Mouse (Mus musculus): ENCODE data around the gene Gtf3a. TPM values are rescaled to one million over a fixed set of nuclear protein-coding genes. Genes with fewer than 3 reads are reported as not detected.

Gene Gtf3a
- polyA plus RNA-seq, 1 experiment from 2014 or later = 77.0 TPM

DNA sequence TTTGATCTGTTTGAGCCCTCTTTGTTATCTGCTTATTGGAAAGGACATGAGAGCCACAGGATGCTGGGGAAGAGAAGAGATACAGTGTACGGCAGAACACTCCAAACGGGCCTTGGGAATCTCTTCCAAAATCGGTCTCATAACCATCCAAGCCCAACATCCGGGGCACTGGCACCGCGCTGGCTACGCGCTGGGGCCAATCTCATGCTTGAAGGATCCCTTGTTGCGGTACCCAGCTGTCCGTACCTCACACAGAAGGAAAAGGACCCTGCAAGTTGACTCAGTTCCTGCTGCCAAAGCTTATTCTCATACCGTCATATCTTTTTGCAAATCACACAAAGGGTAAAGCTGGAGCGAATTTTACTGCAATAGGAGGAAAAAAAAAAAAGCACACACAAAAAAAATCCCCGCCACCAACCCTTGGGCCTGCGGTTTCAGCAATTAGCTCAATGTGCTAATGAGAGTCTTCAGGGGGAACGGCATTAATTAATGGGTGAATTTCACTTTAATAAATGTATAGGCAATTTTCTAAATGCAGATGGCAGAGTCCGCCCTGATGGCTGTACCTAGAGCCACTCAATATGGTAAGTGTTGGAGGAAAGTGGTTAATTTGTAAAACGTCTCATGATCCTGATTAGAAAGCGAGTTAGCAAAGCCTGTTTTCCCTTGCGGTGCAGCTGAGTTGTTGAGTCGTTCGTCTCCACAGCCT, 37.4 kb downstream of the Gtf3a start:
- H3K4me2 ChIP-seq = no peak overlapping the region
- H3K4me3 ChIP-seq (replicated peaks) = no peak overlapping the region
- H3K9ac ChIP-seq = no peak overlapping the region
- H3K4me1 ChIP-seq (replicated peaks) = no peaks in the 10 kb centered on the region
- 57% methylated on average over 21 of the region's 21 CpGs for WGBS (ENCODE audit: insufficient replicate concordance)
- DNase-seq = no peak
- peaks cover 12% of the 10 kb centered on the region for H3K27me3 ChIP-seq
- ATAC-seq (ENCODE audit: low read depth) = no peak
- H3K27ac ChIP-seq = no peak overlapping the region
- H3K9me3 ChIP-seq (replicated peaks) = no peaks in the 10 kb centered on the region
- H3K36me3 ChIP-seq = no peaks in the 10 kb centered on the region

DNA sequence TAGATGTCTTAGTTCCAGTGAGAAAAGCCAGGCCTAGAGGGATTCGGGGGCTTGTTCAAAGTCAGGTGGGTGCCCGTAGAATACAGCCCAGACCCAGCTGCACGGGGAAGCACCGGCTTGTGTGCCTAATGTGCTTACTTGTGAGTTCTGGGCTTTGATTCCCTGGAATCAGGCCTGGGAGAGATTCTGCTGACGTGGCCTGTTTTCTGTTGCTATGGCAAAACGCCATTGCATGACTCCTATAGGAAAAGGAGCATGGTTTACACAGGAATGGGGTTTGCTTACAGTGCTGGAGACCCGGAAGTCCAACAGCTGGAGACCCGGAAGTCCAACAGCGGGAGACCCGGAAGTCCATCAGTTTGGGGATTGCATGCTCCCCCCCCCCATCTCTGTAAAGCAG, 39.1 kb downstream of the Gtf3a start:
- H3K27ac ChIP-seq = no peak overlapping the region
- H3K9me3 ChIP-seq (replicated peaks) = no peaks in the 10 kb centered on the region
- H3K4me1 ChIP-seq (replicated peaks) = no peaks in the 10 kb centered on the region
- peaks cover 12% of the 10 kb centered on the region for H3K27me3 ChIP-seq
- ATAC-seq (ENCODE audit: low read depth) (no peak), DNase-seq (no peak)
- 80% methylated on average over 10 of the region's 10 CpGs for whole genome bisulfite sequencing (ENCODE audit: insufficient replicate concordance)
- no peaks in the 10 kb centered on the region for H3K36me3 ChIP-seq
- no peak overlapping the region for H3K9ac ChIP-seq
- H3K4me2 ChIP-seq = no peak overlapping the region
- no peak overlapping the region for H3K4me3 ChIP-seq (replicated peaks)

DNA sequence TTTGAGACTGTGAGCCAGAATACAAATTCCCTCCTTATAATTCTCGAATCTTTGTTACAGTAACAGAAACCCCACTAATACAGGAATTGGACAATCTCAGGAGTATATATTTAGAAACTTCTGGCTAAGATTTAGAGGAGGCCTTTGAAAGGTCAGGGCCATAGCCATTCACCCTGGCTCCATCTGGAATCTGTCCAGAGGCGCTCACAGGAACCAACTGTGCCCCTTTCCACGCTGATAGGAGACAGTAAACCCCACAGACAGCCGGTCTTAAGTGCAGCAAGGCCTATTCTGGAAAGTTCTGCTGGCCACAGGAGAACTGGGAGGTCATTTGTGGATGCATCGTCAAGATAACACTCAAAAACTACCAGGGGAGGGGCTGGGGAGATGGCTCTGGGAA, 40.6 kb downstream of the Gtf3a start:
- Histone ChIP-seq H3K27me3 (peaks cover 12% of the 10 kb centered on the region), H3K4me2 (no peak overlapping the region), H3K36me3 (no peaks in the 10 kb centered on the region), H3K27ac (no peak overlapping the region), H3K9me3 (replicated peaks) (no peaks in the 10 kb centered on the region), H3K9ac (no peak overlapping the region), H3K4me1 (replicated peaks) (no peaks in the 10 kb centered on the region), H3K4me3 (replicated peaks) (no peak overlapping the region)
- no peak for DNase-seq
- 49% methylated on average over 5 of the region's 5 CpGs for WGBS (ENCODE audit: insufficient replicate concordance)
- no peak for ATAC-seq (ENCODE audit: low read depth)

DNA sequence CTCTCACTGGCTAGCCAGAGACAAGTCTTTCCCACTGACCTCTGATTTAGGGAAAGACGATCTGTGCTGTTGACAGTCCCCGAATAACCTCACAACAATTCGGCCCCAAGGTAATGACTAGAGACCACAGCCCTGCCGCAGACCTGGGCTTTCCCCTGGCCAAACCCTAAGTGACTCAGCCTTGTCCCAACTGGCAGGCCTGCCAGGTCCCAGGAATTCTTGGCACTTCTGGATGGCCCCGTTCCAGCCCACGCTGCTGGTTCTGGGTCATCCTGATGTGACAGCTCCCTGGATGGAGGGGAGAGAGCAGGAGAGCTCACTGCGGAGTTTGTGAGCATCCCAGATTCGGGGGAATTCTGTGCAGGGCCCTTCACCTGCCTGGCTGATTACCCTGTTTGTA, 45.1 kb downstream of the Gtf3a start:
- ATAC-seq (ENCODE audit: low read depth) = no peak
- Histone ChIP-seq H3K27ac (no peak overlapping the region), H3K4me2 (no peak overlapping the region), H3K36me3 (no peaks in the 10 kb centered on the region), H3K9ac (no peak overlapping the region), H3K4me3 (replicated peaks) (no peak overlapping the region), H3K27me3 (no peaks in the 10 kb centered on the region), H3K9me3 (replicated peaks) (no peaks in the 10 kb centered on the region), H3K4me1 (replicated peaks) (no peaks in the 10 kb centered on the region)
- WGBS (ENCODE audit: insufficient replicate concordance) = 59% methylated on average over 8 of the region's 8 CpGs
- no peak for DNase-seq

DNA sequence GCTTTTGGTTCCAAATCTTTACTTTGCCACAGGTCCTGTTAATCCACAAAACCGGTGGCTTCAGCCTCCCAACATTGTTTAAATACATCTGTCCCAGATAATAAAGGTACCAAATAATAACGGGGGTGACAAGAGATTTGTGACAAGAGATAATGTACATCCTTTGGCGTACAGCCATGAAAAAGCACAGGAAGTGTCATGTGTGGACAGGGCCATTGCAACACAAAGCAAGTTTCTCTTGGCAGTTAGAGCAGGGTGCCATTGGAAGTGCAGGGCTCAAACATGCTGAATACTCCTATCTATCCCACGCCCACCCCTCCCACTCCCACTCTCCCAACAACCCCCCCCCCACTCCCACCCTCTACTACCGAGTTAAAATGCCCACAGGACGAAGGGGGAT, 46.5 kb downstream of the Gtf3a start:
- no peak overlapping the region for H3K9ac ChIP-seq
- no peak for DNase-seq
- WGBS (ENCODE audit: insufficient replicate concordance) = 42% methylated on average over 6 of the region's 6 CpGs
- no peak overlapping the region for H3K27ac ChIP-seq
- H3K27me3 ChIP-seq = no peaks in the 10 kb centered on the region
- no peaks in the 10 kb centered on the region for H3K4me1 ChIP-seq (replicated peaks)
- no peak overlapping the region for H3K4me3 ChIP-seq (replicated peaks)
- no peak for ATAC-seq (ENCODE audit: low read depth)
- H3K9me3 ChIP-seq (replicated peaks) = no peaks in the 10 kb centered on the region
- no peaks in the 10 kb centered on the region for H3K36me3 ChIP-seq
- no peak overlapping the region for H3K4me2 ChIP-seq

DNA sequence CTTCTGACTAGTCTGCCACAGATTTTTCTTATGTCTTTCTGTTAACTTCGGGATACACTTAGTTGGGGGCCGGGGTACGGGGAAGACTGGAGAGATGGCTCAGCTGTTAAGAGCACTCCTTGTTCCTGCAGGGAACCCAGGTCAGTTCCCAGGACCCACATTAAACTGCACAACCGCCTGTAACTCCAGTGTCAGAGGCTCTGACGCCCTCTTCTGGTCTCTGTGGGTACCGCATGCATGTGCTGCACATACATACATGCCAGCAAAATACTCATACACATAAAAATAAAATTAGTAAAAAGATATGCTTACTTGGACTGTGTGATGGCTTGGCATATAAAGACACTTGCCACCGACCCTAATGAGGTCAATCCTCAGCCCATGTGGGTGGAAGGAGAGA, 48.4 kb downstream of the Gtf3a start:
- H3K4me3 ChIP-seq (replicated peaks) = no peak overlapping the region
- H3K27ac ChIP-seq = no peak overlapping the region
- H3K4me1 ChIP-seq (replicated peaks) = no peaks in the 10 kb centered on the region
- H3K36me3 ChIP-seq = no peaks in the 10 kb centered on the region
- no peak overlapping the region for H3K4me2 ChIP-seq
- WGBS (ENCODE audit: insufficient replicate concordance) = 69% methylated on average over 7 of the region's 7 CpGs
- H3K9me3 ChIP-seq (replicated peaks) = no peaks in the 10 kb centered on the region
- DNase-seq = no peak
- H3K27me3 ChIP-seq = no peaks in the 10 kb centered on the region
- no peak overlapping the region for H3K9ac ChIP-seq
- ATAC-seq (ENCODE audit: low read depth) = no peak

DNA sequence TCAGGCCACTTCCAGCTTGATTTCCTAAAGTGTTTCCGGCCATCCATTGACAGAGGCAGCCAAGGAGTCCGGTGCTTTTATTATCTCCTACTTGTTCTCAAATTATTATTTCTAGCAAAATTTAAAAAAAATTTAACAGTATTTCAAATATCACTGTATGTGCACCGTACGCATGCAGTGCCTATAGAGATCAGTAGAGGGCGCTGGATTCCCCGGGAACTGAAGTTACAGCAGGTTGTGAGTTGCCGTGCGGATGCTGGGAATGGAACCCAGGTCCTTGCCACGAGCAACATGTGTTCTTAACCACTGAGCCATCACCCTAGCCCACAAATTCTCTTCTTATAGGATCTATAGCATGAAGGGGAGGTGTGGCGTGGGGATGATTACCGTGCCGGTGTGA, 50.3 kb downstream of the Gtf3a start:
- WGBS (ENCODE audit: insufficient replicate concordance) = 80% methylated on average over 12 of the region's 12 CpGs

DNA sequence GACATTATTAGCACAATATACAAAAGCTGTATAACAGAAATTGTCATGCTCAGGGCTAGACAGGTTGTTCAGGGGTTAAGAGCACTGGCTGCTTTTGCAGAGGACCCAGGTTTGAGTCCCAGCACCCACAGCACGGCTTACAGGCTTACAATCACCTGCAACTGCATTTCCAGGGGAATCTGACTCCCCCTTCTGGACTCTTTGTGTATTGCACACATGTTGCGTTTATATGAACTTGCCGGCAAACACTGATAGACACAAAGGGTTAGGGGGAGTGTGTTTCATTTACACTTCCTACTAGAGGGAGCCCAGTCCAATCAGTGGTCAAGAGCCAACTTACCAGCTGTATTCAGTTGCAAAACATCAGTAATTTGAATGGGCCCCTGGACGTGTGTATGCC, 52.9 kb downstream of the Gtf3a start:
- H3K4me3 ChIP-seq (replicated peaks) = no peak overlapping the region

More for the DNA sequence above, 50.3 kb downstream of the Gtf3a start:
- Histone ChIP-seq H3K27ac (no peak overlapping the region), H3K4me1 (replicated peaks) (no peaks in the 10 kb centered on the region), H3K4me2 (no peak overlapping the region), H3K9me3 (replicated peaks) (0 out of 2 replicates have a peak, but pooled peaks cover 3% of the 10 kb centered on the region), H3K27me3 (no peaks in the 10 kb centered on the region), H3K36me3 (no peaks in the 10 kb centered on the region), H3K4me3 (replicated peaks) (no peak overlapping the region), H3K9ac (no peak overlapping the region)
- ATAC-seq (ENCODE audit: low read depth) (no peak), DNase-seq (no peak)

DNA sequence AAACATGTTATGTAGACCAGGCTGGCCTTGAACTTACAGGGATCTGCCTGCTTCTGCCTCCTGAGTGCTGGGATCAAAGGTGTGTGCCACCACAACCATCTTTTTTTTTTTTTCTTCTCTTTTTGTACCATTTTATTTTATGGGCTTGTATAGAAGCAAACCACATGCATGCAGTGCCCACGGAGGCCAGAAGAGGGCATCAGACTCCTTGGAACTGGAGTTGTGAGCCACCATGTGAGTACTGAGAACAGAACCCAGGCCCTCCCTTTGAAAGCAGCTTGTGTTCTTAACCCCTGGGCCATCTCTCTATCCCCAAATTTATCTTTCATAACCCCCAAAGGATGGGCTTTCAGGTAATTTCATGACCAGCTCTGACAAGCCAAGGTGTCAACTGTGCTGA, 54.8 kb downstream of the Gtf3a start:
- Histone ChIP-seq H3K4me3 (replicated peaks) (no peak overlapping the region), H3K27me3 (no peaks in the 10 kb centered on the region), H3K36me3 (no peaks in the 10 kb centered on the region), H3K9me3 (replicated peaks) (0 out of 2 replicates have a peak, but pooled peaks cover 5% of the 10 kb centered on the region), H3K27ac (no peak overlapping the region), H3K9ac (no peak overlapping the region), H3K4me1 (replicated peaks) (no peaks in the 10 kb centered on the region), H3K4me2 (no peak overlapping the region)
- DNase-seq = no peak
- no peak for ATAC-seq (ENCODE audit: low read depth)
- WGBS (ENCODE audit: insufficient replicate concordance) = 46% methylated on average over 1 of the region's 1 CpGs

More for the DNA sequence above, 52.9 kb downstream of the Gtf3a start:
- H3K9me3 ChIP-seq (replicated peaks) = 0 out of 2 replicates have a peak, but pooled peaks cover 5% of the 10 kb centered on the region
- H3K36me3 ChIP-seq = no peaks in the 10 kb centered on the region
- DNase-seq (no peak), ATAC-seq (ENCODE audit: low read depth) (no peak)
- no peaks in the 10 kb centered on the region for H3K27me3 ChIP-seq
- WGBS (ENCODE audit: insufficient replicate concordance) = 67% methylated on average over 4 of the region's 4 CpGs
- no peaks in the 10 kb centered on the region for H3K4me1 ChIP-seq (replicated peaks)
- no peak overlapping the region for H3K9ac ChIP-seq
- H3K27ac ChIP-seq = no peak overlapping the region
- H3K4me2 ChIP-seq = no peak overlapping the region

Other genes starting within 250 kb of the Gtf3a start
- 7.8 and 9.9 TPM in 2 replicates for gene Usp12, start 153.7 kb upstream of the Gtf3a start, polyA plus RNA-seq (2015; fragmentation: Nextera tagmentation; extraction: Ambion mirVana)
- 460 and 482 TPM in 2 replicates for gene Rpl21, start 115.8 kb upstream of the Gtf3a start, polyA plus RNA-seq (2015; fragmentation: Nextera tagmentation; extraction: Ambion mirVana)
- 2.9 and 3.1 TPM in 2 replicates for gene Rasl11a, start 103.6 kb upstream of the Gtf3a start, polyA plus RNA-seq (2015; fragmentation: Nextera tagmentation; extraction: Ambion mirVana)
- gene Mtif3, start 15.1 kb downstream of the Gtf3a start, polyA plus RNA-seq (2015; fragmentation: Nextera tagmentation; extraction: Ambion mirVana) = 14.7 and 15.3 TPM in 2 replicates
- gene Lnx2, start 127.9 kb downstream of the Gtf3a start, polyA plus RNA-seq (2015; fragmentation: Nextera tagmentation; extraction: Ambion mirVana) = 3.3 and 5.2 TPM in 2 replicates
- gene Polr1d, start 128.4 kb downstream of the Gtf3a start, polyA plus RNA-seq (2015; fragmentation: Nextera tagmentation; extraction: Ambion mirVana) = 110 and 112 TPM in 2 replicates
- gene Gsx1, start 240.0 kb downstream of the Gtf3a start, polyA plus RNA-seq (2015; fragmentation: Nextera tagmentation; extraction: Ambion mirVana) = not detected in 2 replicates

Measured in liver, embryonic 13.5 days (tissue).